Mouse (Mus musculus) lung, postnatal 4 days (tissue): ENCODE measurements around the gene Vwa5b2.

ENCODE experiments used
- DNase-seq, 2 experiments: peaks; one replicate each; pipeline ENCODE4 v3.0.0; 2021

Gene Vwa5b2

GRCm38 (mm10) chr16:20589366-20589938 lies at the start of gene Vwa5b2:
TSS of gene Vwa5b2 (plus strand) at chr16:20589471.
- DNase-seq: no peak

GRCm38 (mm10) chr16:20539649-20540048 lies 49.6 kb upstream of the Vwa5b2 start:
- no peak for DNase-seq

- no peak for DNase-seq
These were observed 48.8 kb upstream of the Vwa5b2 start for GRCm38 (mm10) chr16:20540438-20540837.

- DNase-seq: no peak
These were observed 43.6 kb upstream of the Vwa5b2 start for GRCm38 (mm10) chr16:20545696-20546095.

- DNase-seq: no peak
These were observed 41.8 kb upstream of the Vwa5b2 start for GRCm38 (mm10) chr16:20547423-20547822.

- DNase-seq: peak; percentile 99
These were observed 40.9 kb upstream of the Vwa5b2 start, which contains the start of gene Abcf3 for GRCm38 (mm10) chr16:20548096-20548948. TSS of gene Abcf3 (plus strand) at chr16:20548577.

- DNase-seq: no peak
These were observed 40.1 kb upstream of the Vwa5b2 start for GRCm38 (mm10) chr16:20549161-20549560.

GRCm38 (mm10) chr16:20551691-20552090 lies 37.6 kb upstream of the Vwa5b2 start:
- no peak for DNase-seq

GRCm38 (mm10) chr16:20552594-20552993 lies 36.7 kb upstream of the Vwa5b2 start:
- no peak for DNase-seq

- DNase-seq: no peak
These were observed 34.3 kb upstream of the Vwa5b2 start for GRCm38 (mm10) chr16:20555000-20555399.

GRCm38 (mm10) chr16:20557381-20557780 lies 31.9 kb upstream of the Vwa5b2 start:
- DNase-seq: no peak

GRCm38 (mm10) chr16:20565075-20565474 lies 24.2 kb upstream of the Vwa5b2 start:
- DNase-seq: no peak

GRCm38 (mm10) chr16:20589939-20590679 lies 838 bp downstream of the Vwa5b2 start:
- DNase-seq: no peak

- DNase-seq: no peak
These were observed 1.4 kb downstream of the Vwa5b2 start for GRCm38 (mm10) chr16:20590680-20591038.

- no peak for DNase-seq
These were observed 1.9 kb downstream of the Vwa5b2 start for GRCm38 (mm10) chr16:20591076-20591705.

- DNase-seq: no peak
These were observed 5.9 kb downstream of the Vwa5b2 start for GRCm38 (mm10) chr16:20595060-20595673.

- DNase-seq: no peak
These were observed 6.5 kb downstream of the Vwa5b2 start for GRCm38 (mm10) chr16:20595737-20596136.

- no peak for DNase-seq
These were observed 7.6 kb downstream of the Vwa5b2 start for GRCm38 (mm10) chr16:20596687-20597441.

GRCm38 (mm10) chr16:20600511-20600910 lies 11.2 kb downstream of the Vwa5b2 start:
- DNase-seq: no peak

GRCm38 (mm10) chr16:20604705-20605104 lies 15.4 kb downstream of the Vwa5b2 start:
- DNase-seq: no peak

GRCm38 (mm10) chr16:20610501-20611356 lies 21.5 kb downstream of the Vwa5b2 start:
- peak; percentile 82 to 87 for DNase-seq
